8 mouse cellular contexts compared by ENCODE assay signal in genomic region chr19:46962171-46962772, GRCm38 (mm10). TPM values are rescaled to one million over a fixed set of nuclear protein-coding genes. Genes with fewer than 3 reads are reported as not detected.
DNase-seq lines count a peak whose midpoint lies in the region; ATAC-seq and TF ChIP-seq lines count a peak whose summit lies in the region.

No protein-coding gene starts in this region.

- peak; percentile 89 for DNase-seq in A20 (ENCODE audit: low read depth, low spot score)
- peak; percentile 80 to 89 for DNase-seq in adrenal gland, postnatal 36 days
- peak; percentile 66 for DNase-seq in heart, adult 8-10 months (ENCODE audit: low spot score)
- peak; percentile 90 for DNase-seq in kidney, adult 2 months
- DNase-seq in liver = peak; percentile 94
- DNase-seq in midbrain, postnatal 0 days (ENCODE audit: low spot score) = peak; percentile 84
- DNase-seq in spleen, postnatal 14 days (ENCODE audit: low spot score in 2 of 2) = peak; percentile 70 to 77

- H3K4me1 ChIP-seq in embryonic facial prominence, embryonic 12.5 days = peaks cover 30% of the 10 kb centered on the region
- peaks cover 27% of the 10 kb centered on the region for H3K4me1 ChIP-seq in kidney, adult 2 months (ENCODE audit: control insufficient read depth, insufficient read depth, low read length)
- peaks cover 19% of the 10 kb centered on the region for H3K4me1 ChIP-seq in midbrain, postnatal 0 days (ENCODE audit: insufficient read depth, low read length)

- no peaks in the 10 kb centered on the region for H3K27me3 ChIP-seq in embryonic facial prominence, embryonic 12.5 days
- no peaks in the 10 kb centered on the region for H3K27me3 ChIP-seq in kidney, adult 2 months (replicated peaks; ENCODE audit: control insufficient read depth, insufficient read depth, low read length)
- H3K27me3 ChIP-seq in midbrain, postnatal 0 days (ENCODE audit: insufficient read depth, low read length) = no peaks in the 10 kb centered on the region

- H3K27ac ChIP-seq in embryonic facial prominence, embryonic 12.5 days = peak overlapping the region; percentile 97
- peak overlapping the region; percentile 53 for H3K27ac ChIP-seq in kidney, adult 2 months (ENCODE audit: insufficient read depth, low read depth, low read length)
- H3K27ac ChIP-seq in midbrain, postnatal 0 days (ENCODE audit: low read depth, low read length) = peak overlapping the region; percentile 98

- H3K9ac ChIP-seq in embryonic facial prominence, embryonic 12.5 days = peak overlapping the region; percentile 91
- H3K9ac ChIP-seq in midbrain, postnatal 0 days (replicated peaks; ENCODE audit: low read length, poor library complexity, severe bottlenecking) = peak overlapping the region; percentile 93

- peak overlapping the region; percentile 59 for H3K4me2 ChIP-seq in embryonic facial prominence, embryonic 12.5 days (replicated peaks)
- H3K4me2 ChIP-seq in midbrain, postnatal 0 days (ENCODE audit: low read depth, low read length, poor library complexity, severe bottlenecking) = peak overlapping the region; percentile 59

- H3K9me3 ChIP-seq in embryonic facial prominence, embryonic 12.5 days = no peaks in the 10 kb centered on the region
- no peaks in the 10 kb centered on the region for H3K9me3 ChIP-seq in midbrain, postnatal 0 days (ENCODE audit: low read length)

- H3K4me3 ChIP-seq in embryonic facial prominence, embryonic 12.5 days = peak overlapping the region; percentile 68
- peak overlapping the region; percentile 96 for H3K4me3 ChIP-seq in kidney, adult 2 months (ENCODE audit: insufficient read depth, low read depth, low read length)
- H3K4me3 ChIP-seq in midbrain, postnatal 0 days (ENCODE audit: low read depth, low read length) = peak overlapping the region; percentile 74

- 0% methylated on average over 36 of the region's 54 CpGs for WGBS in embryonic facial prominence, embryonic 12.5 days
- under 1% methylated on average over 49 of the region's 54 CpGs for WGBS in kidney, adult 2 months
- WGBS in midbrain, postnatal 0 days = under 1% methylated on average over 16 of the region's 54 CpGs

- TF ChIP-seq CTCF in kidney, adult 2 months (conservative IDR thresholded peaks at IDR 0.05; ENCODE audit: insufficient read depth, insufficient read length, low read depth, low read length) = no peak
- peak; percentile 6; the same call in 1 of the 2 replicates for TF ChIP-seq CTCF in midbrain, postnatal 0 days (IDR thresholded peaks at IDR 0.05)

- ATAC-seq in embryonic facial prominence, embryonic 12.5 days (ENCODE audit: insufficient number of reproducible peaks, insufficient read depth, low FRiP score, low TSS enrichment) = peak; percentile 91
- peak; percentile 93 for ATAC-seq in midbrain, postnatal 0 days (ENCODE audit: low FRiP score)

- H3K36me3 ChIP-seq in embryonic facial prominence, embryonic 12.5 days = no peaks in the 10 kb centered on the region
- H3K36me3 ChIP-seq in kidney, adult 2 months (ENCODE audit: control insufficient read depth, insufficient read depth, low read length) = no peaks in the 10 kb centered on the region
- no peaks in the 10 kb centered on the region for H3K36me3 ChIP-seq in midbrain, postnatal 0 days (ENCODE audit: insufficient read depth, low read length)

- TF ChIP-seq POLR2A in kidney, adult 2 months (IDR thresholded peaks at IDR 0.05; ENCODE audit: low read depth, low read length) = no peak

RNA-seq across cellular contexts. Expression of gene Ina, which starts 52.2 kb away (rescaled TPM):
- total RNA-seq in adrenal gland, postnatal 36 days (2021) = 1 to 10 TPM; 4.0 to 5.9 TPM
- 39.4 and 50.5 TPM in 2 replicates for polyA plus RNA-seq in embryonic facial prominence, embryonic 12.5 days (2016; fragmentation: Nextera tagmentation; extraction: Ambion mirVana)
- total RNA-seq in heart, adult 8-10 months (2022) = under 1 TPM in 2 of 4 experiments, not detected in 2; 0.06 to 0.19 TPM
- 0.11 and 0.31 TPM in 2 replicates for polyA plus RNA-seq in kidney, adult 2 months (2012; rRNA removed)
- 229 and 248 TPM in 2 replicates for total RNA-seq in midbrain, postnatal 0 days (2014; rRNA removed)
- polyA plus RNA-seq in midbrain, postnatal 0 days (2015; fragmentation: Nextera tagmentation; extraction: Ambion mirVana) = 294 and 310 TPM in 2 replicates

RNA-seq across cellular contexts. Expression of gene Nt5c2, which starts 52.7 kb away (rescaled TPM):
- total RNA-seq in adrenal gland, postnatal 36 days (2021) = 10 to 100 TPM; 63.2 to 65.2 TPM
- 75.2 and 76.1 TPM in 2 replicates for polyA plus RNA-seq in embryonic facial prominence, embryonic 12.5 days (2016; fragmentation: Nextera tagmentation; extraction: Ambion mirVana)
- total RNA-seq in heart, adult 8-10 months (2022) = 10 to 100 TPM; 58.1 to 68.9 (median 64.7) TPM
- polyA plus RNA-seq in kidney, adult 2 months (2012; rRNA removed) = 32.2 and 36.3 TPM in 2 replicates
- total RNA-seq in midbrain, postnatal 0 days (2014; rRNA removed) = 64.1 and 68.1 TPM in 2 replicates
- polyA plus RNA-seq in midbrain, postnatal 0 days (2015; fragmentation: Nextera tagmentation; extraction: Ambion mirVana) = 81.8 and 83.0 TPM in 2 replicates

Comparison
In these comparisons a context has a peak if more than half of its experiments do, and no peak if none do; other contexts are left out.
1. Peak in every context shown above with its lines: DNase-seq, ATAC-seq, H3K4me3 ChIP-seq and H3K27ac ChIP-seq.
2. RNA of gene Ina, which starts 52.2 kb away (total RNA-seq): 229 to 248 TPM in midbrain, postnatal 0 days; 4.0 to 5.9 TPM in adrenal gland, postnatal 36 days and 0.06 to 0.19 TPM in heart, adult 8-10 months; every median in the first group is over 10 times any median in the second.